ENCODE assay signal across 20 mouse cellular contexts in genomic region chr6:12067956-12068355, GRCm38 (mm10).
"Had no signal": no experiment of that assay in that cellular context is flagged by ENCODE, and none has a peak within 500 bp of the region (broad histone marks: within the 10 kb centered on the region; RNA-seq: fewer than 3 reads in every experiment).

No protein-coding gene starts in this region.

- H3K27ac ChIP-seq: limb, embryonic 12.5 days; limb, embryonic 15.5 days; liver, embryonic 12.5 days; liver, embryonic 15.5 days; midbrain, embryonic 15.5 days; neural tube, embryonic 13.5 days; stomach, embryonic 15.5 days had no signal

- H3K27me3 ChIP-seq: limb, embryonic 12.5 days; limb, embryonic 15.5 days; liver, embryonic 12.5 days; liver, embryonic 15.5 days; midbrain, embryonic 15.5 days; neural tube, embryonic 13.5 days; stomach, embryonic 15.5 days had no signal

- H3K36me3 ChIP-seq: limb, embryonic 15.5 days; liver, embryonic 12.5 days; liver, embryonic 15.5 days; midbrain, embryonic 15.5 days; neural tube, embryonic 13.5 days had no signal

- H3K4me1 ChIP-seq: limb, embryonic 12.5 days; limb, embryonic 15.5 days; liver, embryonic 12.5 days; liver, embryonic 15.5 days; midbrain, embryonic 15.5 days; neural tube, embryonic 13.5 days; stomach, embryonic 15.5 days had no signal

- H3K9me3 ChIP-seq: limb, embryonic 12.5 days; limb, embryonic 15.5 days; liver, embryonic 12.5 days; liver, embryonic 15.5 days; midbrain, embryonic 15.5 days; neural tube, embryonic 13.5 days; stomach, embryonic 15.5 days had no signal

- H3K9ac ChIP-seq: limb, embryonic 12.5 days; limb, embryonic 15.5 days; liver, embryonic 12.5 days; liver, embryonic 15.5 days; midbrain, embryonic 15.5 days; neural tube, embryonic 13.5 days; stomach, embryonic 15.5 days had no signal

- DNase-seq: kidney, adult 18-20 months; kidney, adult 9 months; kidney, postnatal 14 days; kidney, postnatal 4 days; left cerebral cortex, postnatal 4 days; lung, adult 2 months; lung, postnatal 14 days; lung, postnatal 4 days; retina, postnatal 1 day; right cerebral cortex, postnatal 25 days; spleen, adult 18-20 months; thymus, postnatal 25 days had no signal

- H3K4me2 ChIP-seq: limb, embryonic 12.5 days; limb, embryonic 15.5 days; liver, embryonic 12.5 days; liver, embryonic 15.5 days; midbrain, embryonic 15.5 days; neural tube, embryonic 13.5 days; stomach, embryonic 15.5 days had no signal

- H3K4me3 ChIP-seq: limb, embryonic 12.5 days; limb, embryonic 15.5 days; liver, embryonic 12.5 days; liver, embryonic 15.5 days; midbrain, embryonic 15.5 days; myocyte; neural tube, embryonic 13.5 days; stomach, embryonic 15.5 days had no signal

- ATAC-seq: liver, embryonic 12.5 days; midbrain, embryonic 15.5 days had no signal
